Mouse (Mus musculus) right cerebral cortex, postnatal 36 days (tissue): Measurements from ENCODE around the gene Rsph1.

Source experiments
- DNase-seq, 2 experiments: peaks; one replicate each; pipeline ENCODE4 v3.0.0; 2022; ENCODE audit warnings: low spot score in 2 of 2, mixed read lengths in 1 of 2

Gene Rsph1

DNA sequence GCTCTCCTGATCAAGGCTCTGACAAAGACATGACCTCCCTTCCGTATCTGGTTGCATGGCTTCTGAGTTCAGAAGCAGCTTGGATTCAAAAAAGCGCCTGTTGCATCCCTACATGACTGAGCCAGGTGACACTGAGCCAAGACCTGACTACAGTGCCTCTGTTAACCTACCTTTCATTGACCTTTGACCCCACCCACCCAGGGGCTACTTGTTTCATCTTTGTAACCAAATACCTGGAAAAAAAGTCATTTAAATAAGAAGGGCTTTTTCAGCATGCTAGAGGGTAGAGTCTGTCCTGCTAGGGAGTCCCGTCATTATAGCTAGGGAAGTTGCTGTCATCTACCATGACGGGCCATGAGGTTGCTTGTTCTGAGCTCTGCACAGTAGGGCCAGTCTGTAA, 26.2 kb upstream of the Rsph1 start:
- no peak for DNase-seq

DNA sequence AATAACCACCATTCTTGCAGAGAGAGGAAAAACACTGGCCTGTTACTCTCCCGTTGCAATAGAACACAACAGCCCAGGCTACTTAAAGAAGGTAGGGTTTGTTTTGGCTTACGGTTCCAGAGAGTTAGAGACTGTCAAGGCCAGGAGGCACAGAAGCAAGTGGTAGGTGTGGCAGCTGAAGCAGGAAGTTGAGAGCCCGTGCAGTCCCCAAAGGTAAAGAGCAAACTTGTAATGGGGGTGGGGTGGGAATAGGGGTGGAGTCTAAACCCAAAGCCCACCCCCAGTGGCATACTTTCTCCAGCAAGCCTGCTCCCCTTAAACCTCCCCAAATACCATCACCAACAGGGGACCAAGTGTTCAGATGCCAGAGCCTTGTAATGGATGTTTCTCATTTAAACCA, 23.6 kb upstream of the Rsph1 start:
- DNase-seq = no peak

DNA sequence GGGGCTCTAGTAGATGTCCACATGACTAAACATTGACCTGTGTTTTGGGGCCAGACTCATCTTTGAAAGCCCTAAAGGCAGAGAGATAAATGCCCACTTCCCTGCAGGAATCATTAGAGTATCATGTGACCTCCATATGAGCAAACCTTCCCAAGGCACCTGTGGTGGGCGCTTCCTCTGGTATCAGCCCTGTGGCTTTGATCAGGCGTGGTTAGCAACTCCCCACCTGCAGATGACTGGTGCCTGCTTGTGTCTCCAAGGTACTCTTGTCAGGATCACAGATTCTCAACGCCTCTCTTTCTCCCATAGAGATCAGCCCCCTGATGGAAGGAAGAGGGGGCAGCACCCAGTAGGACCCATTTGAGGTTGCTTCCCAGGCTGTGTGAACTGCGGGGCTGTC, 22.8 kb upstream of the Rsph1 start:
- no peak for DNase-seq

DNA sequence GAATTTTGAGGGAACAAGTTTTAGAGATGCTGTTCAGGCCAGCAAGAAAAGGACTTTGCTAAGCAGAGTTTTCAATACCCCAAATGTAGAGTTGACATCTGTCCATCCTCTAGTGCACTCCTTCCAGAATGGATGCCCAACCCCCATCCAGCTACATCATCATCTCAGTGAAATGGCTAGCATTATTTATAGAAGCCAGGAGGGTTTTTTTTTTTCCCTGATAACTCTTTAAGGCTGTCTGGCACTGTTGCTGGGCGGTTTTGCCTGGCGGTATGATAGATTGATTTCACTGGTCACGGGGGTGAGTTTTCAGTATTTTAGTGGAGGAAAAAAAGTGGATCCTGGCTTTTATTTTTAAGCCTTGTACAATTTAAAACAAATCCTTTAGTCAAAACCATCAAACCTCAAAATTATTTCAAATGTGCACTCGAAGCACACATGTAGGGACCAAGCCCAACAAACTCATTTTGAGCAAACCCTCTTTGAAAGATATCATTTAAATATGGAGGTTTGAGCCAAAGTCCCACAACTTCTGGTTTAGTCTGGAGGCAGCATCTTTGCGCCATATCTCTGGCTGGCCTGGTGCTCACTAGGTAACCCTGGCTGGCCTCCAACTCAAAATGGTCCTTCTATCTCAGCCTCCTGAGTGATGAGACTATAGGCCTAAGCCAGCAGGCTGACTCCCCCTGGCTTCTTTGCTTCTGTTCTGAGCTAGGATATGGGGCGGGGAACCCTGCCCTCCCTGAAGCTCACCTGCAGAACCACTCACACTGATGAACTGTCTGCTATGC, 21.4 kb upstream of the Rsph1 start:
- no peak for DNase-seq

DNA sequence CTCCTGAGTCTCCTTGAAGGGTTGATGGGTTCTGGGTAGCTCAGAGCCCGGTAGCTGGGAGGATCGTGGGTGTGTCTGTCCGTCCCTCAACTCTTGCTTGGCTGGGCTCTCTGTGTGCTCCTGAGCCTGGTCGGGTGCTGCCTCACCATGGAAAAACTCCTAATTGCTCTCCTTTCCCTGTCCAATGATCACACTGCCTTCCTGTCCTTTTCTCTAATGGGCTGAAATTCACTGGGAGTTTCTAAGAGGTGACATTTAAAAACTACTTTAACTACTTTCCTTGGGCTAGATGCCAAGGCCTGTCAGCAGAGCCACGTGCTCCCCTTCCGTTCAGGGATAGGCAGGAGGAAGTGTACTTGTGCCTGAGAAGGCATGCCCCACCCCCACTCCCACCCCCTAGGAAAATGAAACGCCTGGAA, 20.3 kb upstream of the Rsph1 start:
- DNase-seq = no peak

DNA sequence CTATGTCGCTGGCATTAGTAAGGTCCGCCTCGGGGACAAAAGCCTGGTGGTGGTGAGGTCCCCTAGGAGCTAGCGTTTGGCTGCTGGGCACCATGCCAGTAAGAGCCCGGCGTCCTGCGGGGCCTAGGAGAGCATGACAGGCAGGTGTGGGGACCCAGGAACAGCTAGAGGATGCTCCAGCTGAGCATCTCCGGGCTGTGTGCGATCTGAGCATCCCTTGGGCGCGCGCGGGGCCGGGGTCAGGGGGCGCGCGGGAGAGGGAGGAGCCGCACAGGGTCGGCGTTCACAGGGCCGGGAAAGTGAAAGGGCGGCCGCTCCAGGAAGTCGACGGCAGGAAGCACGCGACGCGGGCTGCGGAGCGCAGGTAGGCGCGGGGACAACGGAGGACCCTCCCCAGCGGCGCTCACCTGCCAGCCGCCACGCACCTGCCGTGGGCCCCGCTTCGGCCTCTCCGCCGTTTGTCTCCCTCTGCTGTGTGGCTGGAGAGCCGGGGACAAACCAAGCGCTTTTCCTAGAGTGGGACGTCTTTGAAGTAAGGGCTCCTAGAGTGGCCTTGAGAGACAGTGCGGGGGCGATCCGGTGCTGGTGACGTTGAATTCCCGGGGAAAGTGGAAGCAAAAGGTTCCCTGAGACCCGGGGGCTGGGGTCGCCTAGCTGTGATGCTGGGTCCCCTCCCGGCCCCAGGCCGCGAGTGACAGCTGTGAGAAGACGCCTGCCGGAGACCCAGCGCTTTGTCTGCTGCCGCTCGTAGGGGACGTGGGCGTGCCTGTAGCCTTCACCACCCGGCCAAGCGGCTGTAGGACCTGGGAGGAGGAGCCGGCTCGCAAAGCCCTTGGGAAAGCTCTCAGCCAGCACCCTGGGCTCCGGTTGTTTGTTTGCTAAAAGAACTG, 19.0 kb upstream of the Rsph1 start:
- peak; percentile 68 to 75 for DNase-seq

DNA sequence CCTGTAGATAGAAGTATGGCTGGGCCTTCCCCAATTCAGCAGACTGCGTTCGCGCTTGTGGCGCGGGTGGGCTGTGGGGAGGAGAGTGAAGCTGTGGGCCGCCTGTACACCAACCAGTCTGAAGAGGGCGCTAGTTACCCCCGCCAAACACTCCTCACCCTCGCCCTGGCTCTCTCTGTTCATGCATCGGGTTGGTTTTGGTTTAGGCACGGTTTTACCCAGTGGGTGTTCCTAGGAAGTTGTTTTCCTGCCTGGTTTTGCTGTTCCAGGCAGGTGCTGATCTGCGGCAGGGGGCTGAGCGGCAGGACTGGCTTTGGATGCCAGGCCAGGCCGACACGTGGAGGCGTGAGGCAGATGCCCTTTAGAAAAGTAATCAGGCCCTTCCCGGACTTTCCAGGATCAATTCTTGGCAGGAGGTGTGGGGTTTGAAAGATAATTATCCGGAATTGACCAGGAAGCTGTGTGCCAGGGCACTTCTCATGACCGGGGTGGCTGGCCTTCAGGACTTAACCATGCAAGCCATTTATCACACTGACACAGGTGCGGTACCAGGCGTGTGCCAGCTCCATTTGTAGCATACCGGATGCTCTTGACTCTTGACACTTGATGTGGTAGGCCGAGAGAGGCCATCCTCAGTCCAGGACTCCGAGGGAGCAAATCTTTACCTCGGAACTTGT, 18.2 kb upstream of the Rsph1 start:
- no peak for DNase-seq

DNA sequence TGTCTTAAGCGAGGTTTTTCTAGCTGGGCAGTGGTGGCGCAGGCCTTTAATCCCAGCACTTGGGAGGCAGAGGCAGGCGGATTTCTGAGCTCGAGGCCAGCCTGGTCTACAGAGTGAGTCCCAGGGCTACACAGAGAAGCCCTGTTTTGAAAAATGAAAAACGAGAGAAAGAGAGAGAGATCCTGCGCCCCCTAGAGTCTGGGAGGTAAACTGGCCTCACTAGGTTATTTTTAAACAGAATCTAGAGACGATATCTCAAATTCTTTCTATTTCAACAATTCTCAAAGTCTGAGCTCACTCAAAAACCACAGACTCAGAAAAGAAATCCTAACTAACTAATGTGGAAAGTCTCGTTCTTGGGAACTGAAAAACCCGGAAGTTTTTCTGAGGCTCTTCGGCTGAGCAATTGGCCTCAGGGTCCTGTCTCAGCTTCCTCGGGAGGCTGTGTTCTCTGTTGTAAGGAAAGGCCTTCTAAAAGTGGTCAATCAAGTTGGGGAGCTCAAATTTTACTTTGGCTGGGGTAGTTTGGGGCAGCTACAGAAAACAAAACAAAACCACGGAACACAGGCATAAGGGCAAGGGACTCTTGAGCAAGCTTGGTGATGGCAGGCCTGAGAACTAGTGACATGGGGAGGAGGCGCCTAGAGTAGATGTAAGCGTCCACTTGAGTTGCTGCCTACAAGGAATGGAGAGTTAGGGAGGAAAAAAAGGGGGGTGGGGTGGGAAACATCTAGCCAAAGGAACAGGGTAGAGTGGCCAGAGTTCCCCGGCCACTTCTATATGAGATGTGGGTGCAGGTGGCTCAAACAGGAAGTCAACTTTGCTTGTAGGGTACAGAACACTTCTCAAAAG, 17.4 kb upstream of the Rsph1 start:
- DNase-seq = no peak

DNA sequence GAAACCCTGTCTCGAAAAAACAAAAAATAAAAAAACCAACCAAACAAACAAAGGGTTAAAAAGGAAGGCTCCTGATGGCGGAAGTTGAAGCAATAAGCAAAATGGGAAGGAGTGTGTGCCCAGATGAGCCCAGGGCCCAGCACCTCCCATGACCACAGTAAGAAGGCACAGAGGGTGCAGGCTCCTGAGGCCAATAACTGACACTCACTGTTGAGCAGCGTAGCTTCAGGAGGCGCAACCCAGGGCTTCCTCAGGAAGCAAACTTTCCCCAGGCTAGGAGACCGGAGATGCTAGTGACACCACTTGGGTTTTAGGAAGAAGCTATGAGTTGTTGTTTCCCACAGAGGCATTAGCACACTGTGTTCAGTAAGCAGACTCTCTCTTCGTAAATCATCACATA, 13.7 kb upstream of the Rsph1 start:
- DNase-seq = no peak

DNA sequence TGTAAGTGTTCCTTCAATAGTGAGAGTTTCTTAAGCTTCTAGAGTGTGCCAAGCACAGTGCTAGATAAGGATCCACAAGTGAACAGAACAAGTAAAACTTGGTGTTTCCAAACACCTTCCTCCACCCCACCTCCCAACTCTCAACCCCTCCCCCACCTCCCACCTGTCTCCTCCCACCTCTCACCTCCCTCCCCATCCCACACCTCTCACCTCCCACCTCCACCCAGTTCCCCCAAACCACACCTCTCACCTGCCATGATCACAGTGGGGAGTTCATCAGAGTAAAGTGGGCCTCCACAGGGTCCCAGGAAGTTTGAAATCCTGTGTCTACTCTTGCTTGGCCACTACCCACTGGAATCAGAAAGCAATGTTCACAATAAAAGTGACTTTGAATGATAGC, 13.1 kb upstream of the Rsph1 start:
- DNase-seq = no peak

DNA sequence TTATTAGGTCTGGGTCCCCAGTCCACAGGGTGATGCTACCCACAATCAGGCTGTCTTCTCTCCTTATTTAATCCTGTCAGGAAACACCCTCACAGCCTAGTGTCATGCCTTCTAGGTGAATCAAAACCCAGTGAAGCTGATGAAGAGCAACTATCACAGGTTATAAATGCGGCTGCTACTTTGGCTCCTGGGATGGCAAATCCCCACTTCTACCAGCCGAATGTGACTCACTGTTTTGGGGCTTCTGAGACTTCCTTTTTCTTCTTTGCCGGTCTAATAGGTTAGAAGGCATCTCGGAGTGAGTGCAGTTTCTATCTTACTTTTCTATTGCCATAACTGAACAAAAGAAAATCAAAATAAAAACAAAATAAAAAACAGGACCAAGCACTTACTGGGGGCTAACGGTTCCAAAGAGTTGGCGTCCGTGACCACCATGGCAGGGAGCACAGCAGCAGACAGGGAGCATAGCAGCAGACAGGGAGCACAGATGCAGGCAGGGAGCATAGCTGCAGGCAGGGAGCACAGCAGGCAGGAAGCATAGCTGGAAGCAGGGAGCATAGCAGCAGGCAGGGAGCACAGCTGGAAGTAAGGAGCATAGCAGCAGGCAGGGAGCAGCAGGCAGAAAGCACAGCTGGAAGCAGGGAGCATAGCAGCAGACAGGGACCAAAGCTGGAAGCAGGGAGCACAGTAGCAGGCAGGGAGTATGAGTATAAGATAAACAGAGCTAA, 12.0 kb upstream of the Rsph1 start:
- DNase-seq = no peak

DNA sequence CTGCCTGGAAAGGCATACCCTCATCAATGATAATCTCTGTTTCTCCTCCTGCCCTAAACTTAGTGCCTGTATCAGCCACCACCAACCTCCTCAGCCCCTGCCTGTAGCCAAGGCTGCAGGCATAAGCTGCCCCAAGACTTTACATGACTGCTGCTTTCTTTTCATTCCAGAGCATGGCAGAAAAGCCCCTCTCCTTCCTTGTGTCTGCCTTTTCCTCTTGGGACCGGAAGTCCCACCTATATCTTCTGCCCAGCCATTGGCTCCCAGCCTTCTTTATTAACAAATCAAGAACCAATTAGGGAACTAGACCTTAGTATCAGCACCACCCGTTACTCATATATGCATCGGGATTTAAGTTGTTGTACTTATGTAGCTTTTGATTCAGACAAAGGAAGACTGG, 10.0 kb upstream of the Rsph1 start:
- no peak for DNase-seq

DNA sequence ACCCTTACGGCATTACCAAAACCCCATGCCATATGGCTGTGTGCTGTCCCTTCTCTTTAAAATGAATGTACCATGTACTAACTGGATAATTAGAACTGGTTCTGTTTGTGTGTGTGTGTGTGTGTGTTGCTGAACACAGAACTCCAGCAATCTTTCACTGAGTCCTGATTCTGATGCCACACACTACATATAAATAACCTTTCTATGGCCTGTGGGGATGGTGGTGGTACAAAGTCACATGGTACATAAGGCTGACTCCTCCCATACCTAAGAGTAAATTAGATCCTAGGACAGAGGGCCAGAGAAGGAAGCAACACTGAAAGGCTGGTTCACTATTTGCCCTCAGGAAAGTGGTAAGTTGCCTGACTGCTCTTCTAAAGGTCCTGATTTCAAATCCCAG, 9.3 kb upstream of the Rsph1 start, which contains the start of gene Slc37a1:
TSS of gene Slc37a1 (plus strand) at position 301 of the 400 bp plus-strand sequence.
- DNase-seq = no peak

DNA sequence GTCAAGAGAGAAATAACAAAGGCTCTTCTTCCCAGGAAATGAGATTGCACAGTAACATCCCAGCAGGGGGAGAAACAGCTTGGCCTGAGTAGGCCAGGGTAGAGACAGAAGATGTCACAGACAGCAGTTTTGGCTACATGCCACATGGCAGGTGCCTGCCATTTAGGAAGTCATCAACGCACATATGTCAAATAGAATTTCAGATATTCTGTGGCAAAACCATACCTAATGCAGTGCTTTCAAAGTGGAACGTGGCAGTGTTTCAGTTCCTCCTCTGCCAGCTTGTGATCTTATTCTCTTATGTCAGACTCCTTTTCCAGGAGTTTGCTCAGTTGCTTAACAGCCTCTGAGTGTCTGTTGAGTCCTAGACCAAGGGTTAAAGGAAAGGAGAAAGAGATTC, 8.7 kb upstream of the Rsph1 start:
- DNase-seq = no peak

DNA sequence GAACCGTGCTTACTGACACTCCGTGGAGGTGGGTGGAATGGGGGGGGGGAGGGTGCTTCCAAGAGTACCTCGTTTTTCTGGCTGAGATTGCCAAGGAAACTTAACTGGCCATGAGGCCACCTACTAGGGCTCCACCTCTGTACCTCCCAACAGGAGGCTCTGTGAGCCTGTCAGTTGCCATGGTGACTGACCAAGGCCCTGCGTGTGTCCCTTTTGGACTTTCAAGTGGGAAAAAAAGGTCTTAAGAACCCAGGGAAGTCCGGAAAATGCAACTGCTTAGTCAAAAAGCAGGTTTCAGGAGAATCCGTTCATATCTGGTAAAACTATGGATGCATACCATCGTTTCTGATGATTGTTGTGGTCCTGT, 5.5 kb upstream of the Rsph1 start:
- DNase-seq = no peak

DNA sequence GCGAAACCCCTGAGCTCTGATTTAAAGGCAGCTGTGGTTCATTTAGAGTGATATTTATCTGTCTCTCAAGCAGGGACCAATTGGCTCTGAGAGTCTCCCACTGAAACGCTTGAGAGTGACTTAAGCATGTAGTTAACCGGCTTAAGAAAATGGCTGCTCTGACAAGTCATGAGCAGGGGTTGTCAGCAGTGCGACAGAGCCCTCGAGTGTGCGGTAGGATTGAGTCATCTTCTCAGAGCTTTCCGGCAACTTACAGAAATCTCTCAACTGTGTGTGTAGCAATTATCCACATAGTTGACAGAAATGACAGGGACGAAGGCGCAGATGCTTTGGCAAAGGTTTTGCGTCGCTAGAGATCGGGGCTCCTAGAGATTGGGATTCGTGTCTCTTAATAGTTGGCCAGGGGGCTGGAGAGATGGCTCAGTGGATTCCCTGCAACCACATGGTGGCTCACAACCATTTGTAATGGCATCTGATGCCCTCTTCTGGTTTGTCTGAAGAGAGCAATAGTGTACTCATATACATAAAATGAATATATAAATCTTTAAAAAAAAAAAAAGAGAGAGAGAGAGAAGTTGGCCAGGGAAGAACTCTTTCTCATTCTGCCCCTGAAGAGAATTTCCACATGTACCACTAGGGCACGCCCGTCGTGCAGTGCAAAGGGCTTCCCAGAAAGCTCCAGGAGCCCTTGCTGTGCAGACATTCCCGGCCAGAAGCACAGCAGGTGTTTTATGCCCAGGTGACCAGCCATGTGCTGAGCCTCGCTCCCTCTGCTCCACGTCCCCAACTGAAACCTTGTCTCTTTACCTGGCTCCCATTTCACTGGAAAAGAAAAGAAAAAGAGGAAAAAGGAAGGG, 4.9 kb upstream of the Rsph1 start:
- DNase-seq = no peak

DNA sequence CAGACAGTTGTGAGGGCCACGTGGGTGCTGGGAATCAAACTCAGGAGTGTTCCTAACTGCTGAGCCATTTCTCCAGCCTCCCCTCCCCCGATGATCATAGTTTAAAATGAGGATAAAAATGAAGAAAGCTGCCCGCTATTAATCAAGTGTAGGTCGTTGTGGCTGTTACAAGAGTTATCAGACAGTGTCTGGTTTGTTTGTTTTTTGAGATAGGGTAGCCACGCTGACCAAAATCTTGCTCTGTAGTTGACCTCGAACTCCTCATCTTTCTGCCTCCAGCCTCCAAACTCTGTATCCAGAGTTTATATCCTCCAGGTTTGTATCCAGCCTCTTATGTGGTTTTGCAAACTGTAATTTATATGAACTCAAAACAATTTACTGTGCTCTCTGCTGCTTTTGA, 3.1 kb upstream of the Rsph1 start:
- DNase-seq = no peak

DNA sequence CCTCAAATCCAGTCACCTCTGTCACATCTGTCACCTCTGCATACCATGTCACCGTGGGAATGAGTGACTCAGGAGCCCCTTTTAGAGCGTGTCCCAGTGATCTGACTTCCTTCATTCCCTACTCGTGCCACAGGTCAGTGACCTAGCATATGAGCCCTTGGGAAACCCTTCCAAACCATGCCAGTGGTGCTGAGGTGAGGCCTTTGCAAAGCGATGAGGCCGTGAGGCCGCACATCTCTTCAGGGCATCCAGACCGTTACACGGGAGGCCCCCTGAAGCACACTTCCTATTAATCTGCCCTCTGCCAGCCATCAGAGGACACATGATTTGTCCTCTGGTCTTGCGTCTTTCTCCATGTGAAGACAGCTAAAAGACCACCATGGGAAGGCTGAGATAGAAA, 2.4 kb upstream of the Rsph1 start:
- no peak for DNase-seq

DNA sequence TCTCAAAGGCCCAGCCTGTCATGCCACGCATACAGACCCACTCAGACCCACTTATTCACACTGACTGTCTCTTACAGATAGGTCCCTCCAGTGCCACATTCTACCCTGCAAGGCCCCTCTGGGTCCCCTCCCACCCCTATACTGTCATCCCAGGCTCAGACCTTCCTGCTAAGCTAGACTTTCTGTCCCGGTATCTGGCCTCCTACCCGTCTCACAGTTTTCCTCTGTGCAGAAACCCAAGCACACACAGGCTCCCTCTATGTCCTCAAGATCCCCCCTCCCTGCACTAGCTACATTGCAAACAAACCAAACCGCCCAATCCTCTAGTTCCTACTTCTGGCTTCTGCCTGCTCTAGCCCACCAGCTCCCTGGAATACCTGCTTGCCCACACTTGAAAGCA, 748 bp upstream of the Rsph1 start:
- DNase-seq = no peak
